Mouse (Mus musculus) thymus, adult 2 months (tissue): Measurements from ENCODE around the gene Mrps27. TPM values are rescaled to one million over a fixed set of nuclear protein-coding genes. Genes with fewer than 3 reads are reported as not detected.

ENCODE experiments used
- DNase-seq: peaks from one replicate; pipeline ENCODE4 v3.0.0; 2021
- H3K27ac ChIP-seq: fragments of 200-500 bp; 2 replicates; pipeline ENCODE4 v1.5.1; 2012; ENCODE audit warnings: low read length, control low read depth; ENCODE audit not compliant: control insufficient read depth, insufficient read depth
- H3K27me3 ChIP-seq: fragments of 200-500 bp; 2 replicates; pipeline ENCODE4 v1.6.1; 2012; ENCODE audit warnings: mild to moderate bottlenecking, low read length, moderate library complexity, mixed read lengths; ENCODE audit not compliant: control insufficient read depth, insufficient read depth
- H3K36me3 ChIP-seq: fragments of 200-500 bp; 2 replicates; pipeline ENCODE4 v1.6.1; 2012; ENCODE audit warnings: mild to moderate bottlenecking, low read length, moderate library complexity; ENCODE audit not compliant: control insufficient read depth, insufficient read depth
- H3K4me1 ChIP-seq: fragments of 200-500 bp; replicated peaks from 2 replicates; pipeline ENCODE4 v1.6.1; 2012; ENCODE audit warnings: low read length; ENCODE audit not compliant: control insufficient read depth, insufficient read depth
- H3K4me3 ChIP-seq: fragments of 200-500 bp; 2 replicates; pipeline ENCODE4 v1.5.1; 2012; ENCODE audit warnings: mild to moderate bottlenecking, low read length, control low read depth, moderate library complexity; ENCODE audit not compliant: control insufficient read depth, insufficient read depth
- CTCF ChIP-seq: fragments of 200-500 bp; IDR thresholded peaks from 2 replicates; pipeline ENCODE4 v1.5.1; 2012; ENCODE audit warnings: mild to moderate bottlenecking, control low read depth, low read length, moderate library complexity, borderline replicate concordance; ENCODE audit not compliant: control insufficient read depth, poor library complexity, insufficient read depth; ENCODE audit errors: extremely low read depth
- POLR2A ChIP-seq: fragments of 200-500 bp; IDR thresholded peaks from 2 replicates; pipeline ENCODE4 v1.6.1; 2012; ENCODE audit warnings: mild to moderate bottlenecking, low read length, control low read depth, moderate library complexity; ENCODE audit not compliant: control insufficient read depth, poor library complexity, insufficient read depth; ENCODE audit errors: extremely low read depth
- WGBS: fragments of 180-500 bp; shearing (Covaris S2); methylation state at CpG from one replicate; pipeline ENCODE4 v1.1.7; 2018; 5-methylcytosine and 5-hydroxymethylcytosine counted together
- polyA plus RNA-seq: library from polyadenylated mRNA; depleted of rRNA; stranded (reverse); fragments of >200 nt; gene quantifications from 2 replicates; pipeline ENCODE4 v1.2.3, GENCODE M21; 2012; rRNA removed

Mrps27 gene
- 12.7 and 16.1 TPM in 2 replicates for polyA plus RNA-seq

- no peaks in the 10 kb centered on the region for H3K27me3 ChIP-seq
- peaks cover 13% of the 10 kb centered on the region; the same call in 1 of the 2 replicates for H3K36me3 ChIP-seq
- no peaks in the 10 kb centered on the region for H3K4me1 ChIP-seq
- WGBS: 1% methylated on average over 39 of the region's 39 CpGs
- DNase-seq: peak; percentile 99
- TF ChIP-seq CTCF (0 out of 2 replicates have a peak, but pooled peaks have one; percentile 10), POLR2A (peak; percentile 72; the same call in 1 of the 2 replicates)
- peak within 1 kb of the TSS; percentile 85 for H3K4me3 ChIP-seq
- peak within 1 kb of the TSS; percentile 22 for H3K27ac ChIP-seq
Measured at GRCm38 (mm10) chr13:99344599-99345575, at the start of gene Mrps27, which contains the start of gene Ptcd2. Gene Mrps27, plus strand, starts transcription at chr13:99344786. Gene Ptcd2, minus strand, starts transcription at chr13:99344705.

- WGBS: 85% methylated on average over 5 of the region's 5 CpGs
- H3K36me3 ChIP-seq: no peaks in the 10 kb centered on the region
- DNase-seq: no peak
- H3K27me3 ChIP-seq: no peaks in the 10 kb centered on the region
- H3K27ac ChIP-seq: no peak overlapping the region; the same call in 1 of the 2 replicates
- H3K4me3 ChIP-seq: no peak overlapping the region
- TF ChIP-seq POLR2A: no peak
- no peak for TF ChIP-seq CTCF
- H3K4me1 ChIP-seq: no peaks in the 10 kb centered on the region; the same call in 1 of the 2 replicates
Measured at GRCm38 (mm10) chr13:99299921-99300320, 44.7 kb upstream of the Mrps27 start.

GRCm38 (mm10) chr13:99303846-99304245 is 40.7 kb upstream of the Mrps27 start:
- Histone ChIP-seq H3K36me3 (no peaks in the 10 kb centered on the region), H3K4me3 (no peak overlapping the region), H3K27me3 (no peaks in the 10 kb centered on the region), H3K4me1 (no peaks in the 10 kb centered on the region; the same call in 1 of the 2 replicates), H3K27ac (no peak overlapping the region)
- DNase-seq: no peak
- TF ChIP-seq CTCF (no peak), POLR2A (no peak)
- WGBS: 86% methylated on average over 5 of the region's 5 CpGs

GRCm38 (mm10) chr13:99304365-99304764 is 40.2 kb upstream of the Mrps27 start:
- DNase-seq: no peak
- WGBS: 94% methylated on average over 11 of the region's 11 CpGs
- H3K27ac ChIP-seq: no peak overlapping the region

GRCm38 (mm10) chr13:99305186-99305585 is 39.4 kb upstream of the Mrps27 start:
- H3K36me3 ChIP-seq: no peaks in the 10 kb centered on the region
- TF ChIP-seq CTCF (no peak), POLR2A (no peak)
- no peak for DNase-seq
- H3K4me1 ChIP-seq: no peaks in the 10 kb centered on the region; the same call in 1 of the 2 replicates
- H3K27ac ChIP-seq: no peak overlapping the region
- 87% methylated on average over 1 of the region's 1 CpGs for WGBS
- no peak overlapping the region for H3K4me3 ChIP-seq
- no peaks in the 10 kb centered on the region for H3K27me3 ChIP-seq

More at GRCm38 (mm10) chr13:99304365-99304764, 40.2 kb upstream of the Mrps27 start:
- H3K4me3 ChIP-seq: no peak overlapping the region
- TF ChIP-seq CTCF: no peak
- TF ChIP-seq POLR2A: no peak
- no peaks in the 10 kb centered on the region for H3K36me3 ChIP-seq
- no peaks in the 10 kb centered on the region; the same call in 1 of the 2 replicates for H3K4me1 ChIP-seq
- H3K27me3 ChIP-seq: no peaks in the 10 kb centered on the region

- H3K4me1 ChIP-seq: no peaks in the 10 kb centered on the region; the same call in 1 of the 2 replicates
- H3K27ac ChIP-seq: no peak overlapping the region
- H3K27me3 ChIP-seq: no peaks in the 10 kb centered on the region
- WGBS: 39% methylated on average over 8 of the region's 8 CpGs
- H3K4me3 ChIP-seq: no peak overlapping the region
- DNase-seq: no peak
- no peaks in the 10 kb centered on the region for H3K36me3 ChIP-seq
- TF ChIP-seq CTCF (no peak), POLR2A (no peak)
Measured at GRCm38 (mm10) chr13:99306164-99306563, 38.4 kb upstream of the Mrps27 start.
